Mouse (Mus musculus) myocyte (in vitro differentiated cells): ENCODE data around the gene Tmem229a. TPM values are rescaled to one million over a fixed set of nuclear protein-coding genes. Genes with fewer than 3 reads are reported as not detected.

Experiments used
- H3K27me3 ChIP-seq: one replicate; pipeline ENCODE4 v1.6.1; 2011; ENCODE audit not compliant: control insufficient read depth, insufficient read depth, insufficient read length
- H3K36me3 ChIP-seq: one replicate; pipeline ENCODE4 v1.6.1; 2011; ENCODE audit not compliant: control insufficient read depth, insufficient read depth
- H3K4me2 ChIP-seq: one replicate; pipeline ENCODE4 v1.6.1; 2011; ENCODE audit warnings: low read depth, control low read depth
- H3K4me3 ChIP-seq: one replicate; pipeline ENCODE4 v1.5.1; 2011; ENCODE audit warnings: mild to moderate bottlenecking, control low read depth, moderate library complexity
- H3K79me2 ChIP-seq: one replicate; pipeline ENCODE4 v1.6.1; 2011; ENCODE audit not compliant: control insufficient read depth, insufficient read depth
- H3ac ChIP-seq: one replicate; pipeline ENCODE4 v1.6.1; 2011; ENCODE audit not compliant: control insufficient read depth, insufficient read length
- CEBPB ChIP-seq: IDR thresholded peaks from 2 replicates; pipeline ENCODE4 v1.6.1; 2011; ENCODE audit warnings: mild to moderate bottlenecking, moderate library complexity; ENCODE audit not compliant: poor library complexity, insufficient read depth, severe bottlenecking
- E2F4 ChIP-seq: IDR thresholded peaks from one replicate; pipeline ENCODE4 v1.6.1; 2011; ENCODE audit warnings: mild to moderate bottlenecking, control low read depth, moderate library complexity; ENCODE audit not compliant: insufficient read depth
- MAX ChIP-seq: IDR thresholded peaks from one replicate; pipeline ENCODE4 v1.6.1; 2011; ENCODE audit warnings: low read depth, mild to moderate bottlenecking, control low read depth
- MYOD1 ChIP-seq, 3 experiments: IDR thresholded peaks; one replicate each; pipeline ENCODE4 v1.6.1; 2011; ENCODE audit warnings: control low read depth in 2 of 3, low read depth in 2 of 3, mild to moderate bottlenecking in 2 of 3, moderate library complexity in 1 of 3; ENCODE audit not compliant: insufficient read length in 2 of 3, control insufficient read depth in 1 of 3
- MYOG ChIP-seq, 3 experiments: IDR thresholded peaks; one replicate each; pipeline ENCODE4 v1.6.1; 2011; ENCODE audit warnings: control low read depth in 2 of 3, low read depth in 2 of 3, mild to moderate bottlenecking in 2 of 3; ENCODE audit not compliant: insufficient read length in 2 of 3, control insufficient read depth in 1 of 3, insufficient read depth in 1 of 3
- POLR2A ChIP-seq: IDR thresholded peaks from one replicate; pipeline ENCODE4 v1.6.1; 2011; ENCODE audit warnings: low read depth, mild to moderate bottlenecking, control low read depth, moderate library complexity; ENCODE audit not compliant: insufficient read length
- POLR2AphosphoS2 ChIP-seq: IDR thresholded peaks from one replicate; pipeline ENCODE4 v1.6.1; 2011; ENCODE audit warnings: low read depth, control low read depth; ENCODE audit not compliant: insufficient read length
- REST ChIP-seq: IDR thresholded peaks from one replicate; pipeline ENCODE4 v1.6.1; 2011; ENCODE audit warnings: mild to moderate bottlenecking, control low read depth, moderate library complexity; ENCODE audit not compliant: insufficient read depth, insufficient read length
- SRF ChIP-seq: IDR thresholded peaks from one replicate; pipeline ENCODE4 v1.6.1; 2011; ENCODE audit warnings: low read depth; ENCODE audit not compliant: control insufficient read depth, insufficient read length
- TCF12 ChIP-seq: IDR thresholded peaks from one replicate; pipeline ENCODE4 v1.6.1; 2011; ENCODE audit warnings: mild to moderate bottlenecking, control low read depth; ENCODE audit not compliant: poor library complexity, insufficient read depth, severe bottlenecking
- TCF3 ChIP-seq: IDR thresholded peaks from one replicate; pipeline ENCODE4 v1.6.1; 2011; ENCODE audit warnings: low read depth, control low read depth; ENCODE audit not compliant: insufficient read length
- USF1 ChIP-seq: IDR thresholded peaks from one replicate; pipeline ENCODE4 v1.6.1; 2011; ENCODE audit warnings: low read depth, mild to moderate bottlenecking, control low read depth, moderate library complexity
- polyA plus RNA-seq: library from polyadenylated mRNA; unstranded; fragments of >200 nt; fragmentation: generic; extraction: Trizol; gene quantifications from one replicate; pipeline ENCODE4 v1.2.1, GENCODE M21; 2012; ENCODE audit warnings: missing spikeins

Gene Tmem229a
- polyA plus RNA-seq, 1 experiment: not detected

DNA sequence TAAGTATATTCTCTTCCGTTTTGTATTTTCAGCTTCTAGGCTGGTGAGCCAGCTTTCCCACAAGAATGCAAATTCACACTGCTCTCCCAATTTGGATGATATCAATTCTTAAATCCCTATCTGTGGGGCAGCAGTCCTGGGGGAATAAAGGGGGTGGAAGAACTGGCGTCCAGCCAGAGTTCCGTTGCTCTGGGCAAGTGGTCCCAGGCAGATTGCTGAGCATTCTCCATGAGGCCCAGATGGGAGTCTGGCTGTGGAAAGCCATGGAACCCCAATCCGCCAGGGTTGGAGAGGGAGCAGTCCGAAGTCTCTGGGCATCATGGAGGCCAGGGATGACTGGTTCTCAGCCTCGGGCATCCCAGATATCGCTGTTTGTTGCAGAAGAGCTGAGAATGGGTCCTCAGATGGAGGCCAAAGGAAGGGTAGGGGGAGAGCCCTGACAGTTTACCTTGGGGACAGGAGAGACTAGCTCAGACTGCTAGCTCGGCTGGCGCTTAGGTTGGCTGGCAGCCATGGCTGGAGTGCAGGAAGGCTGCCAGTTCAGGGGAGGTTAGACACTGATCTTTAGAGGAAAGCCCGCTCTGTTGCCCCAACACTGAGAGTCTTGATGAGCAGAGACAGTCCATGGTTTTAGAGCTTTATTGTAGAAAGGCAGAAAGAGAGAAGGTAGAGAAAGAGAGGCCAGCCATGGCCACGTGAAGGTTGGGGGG is 30.9 kb downstream of the Tmem229a start:
- H3K4me3 ChIP-seq: no peak overlapping the region
- H3K36me3 ChIP-seq: no peaks in the 10 kb centered on the region
- no peak overlapping the region for H3ac ChIP-seq
- TF ChIP-seq MYOD1 (IDR thresholded peaks at IDR 0.05; ENCODE audit: control insufficient read depth in 1 of 3, insufficient read length in 2 of 3, low read depth in 2 of 3) (no peak), MAX (no peak), POLR2AphosphoS2 (no peak), E2F4 (no peak), SRF (no peak), TCF12 (no peak), TCF3 (no peak), REST (no peak), USF1 (no peak), POLR2A (no peak), CEBPB (no peak), MYOG (IDR thresholded peaks at IDR 0.05; ENCODE audit: control insufficient read depth in 1 of 3, insufficient read depth in 1 of 3, insufficient read length in 2 of 3, low read depth in 2 of 3) (no peak)
- H3K79me2 ChIP-seq: no peaks in the 10 kb centered on the region
- no peak overlapping the region for H3K4me2 ChIP-seq
- H3K27me3 ChIP-seq: no peaks in the 10 kb centered on the region

DNA sequence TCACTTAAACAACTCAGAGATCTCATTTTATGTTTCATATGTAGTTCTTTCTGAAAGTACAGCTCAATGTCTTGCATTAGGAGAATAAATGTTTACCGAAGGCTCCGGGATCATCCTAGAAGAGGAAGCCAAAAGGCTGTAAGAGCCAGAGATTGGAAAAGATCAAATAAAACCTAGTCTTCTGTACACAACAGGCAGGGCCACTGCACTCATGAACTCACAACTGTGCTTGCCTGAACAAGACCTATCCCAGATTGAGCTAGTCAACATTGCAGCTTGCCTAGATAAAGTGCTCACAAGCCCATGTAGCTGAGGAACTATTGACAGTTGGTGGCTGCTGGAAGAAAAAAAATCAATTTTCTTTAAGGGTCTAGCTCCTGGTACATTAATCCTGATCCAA is 42.5 kb downstream of the Tmem229a start:
- Histone ChIP-seq H3K4me2 (no peak overlapping the region), H3K27me3 (no peaks in the 10 kb centered on the region), H3K79me2 (no peaks in the 10 kb centered on the region), H3ac (no peak overlapping the region), H3K4me3 (no peak overlapping the region), H3K36me3 (no peaks in the 10 kb centered on the region)
- TF ChIP-seq E2F4 (no peak), MAX (no peak), SRF (no peak), REST (no peak), TCF12 (no peak), MYOD1 (IDR thresholded peaks at IDR 0.05; ENCODE audit: control insufficient read depth in 1 of 3, insufficient read length in 2 of 3, low read depth in 2 of 3) (no peak), TCF3 (no peak), MYOG (IDR thresholded peaks at IDR 0.05; ENCODE audit: control insufficient read depth in 1 of 3, insufficient read depth in 1 of 3, insufficient read length in 2 of 3, low read depth in 2 of 3) (no peak), USF1 (no peak), CEBPB (no peak), POLR2AphosphoS2 (no peak), POLR2A (no peak)

DNA sequence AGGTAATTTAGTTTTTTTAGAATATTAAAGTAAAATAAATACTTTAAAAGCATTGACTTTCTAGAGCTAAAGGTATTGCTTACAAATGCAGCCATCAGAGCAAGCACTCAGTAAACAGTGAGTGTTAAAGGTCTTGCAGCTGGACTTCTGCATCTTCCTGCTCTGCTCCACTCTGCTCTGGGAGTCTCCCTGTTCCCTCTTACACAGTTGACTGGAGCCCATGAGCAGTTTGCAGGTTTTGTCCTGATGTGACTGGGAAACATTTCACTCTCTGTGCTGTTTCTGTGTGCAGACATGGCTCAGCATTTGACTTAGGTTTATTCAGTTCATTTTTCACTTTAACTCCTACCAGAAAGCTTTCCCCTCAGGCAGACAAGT is 45.4 kb downstream of the Tmem229a start:
- Histone ChIP-seq H3K4me2 (no peak overlapping the region), H3K36me3 (no peaks in the 10 kb centered on the region), H3K27me3 (no peaks in the 10 kb centered on the region), H3K79me2 (no peaks in the 10 kb centered on the region), H3ac (no peak overlapping the region), H3K4me3 (no peak overlapping the region)
- TF ChIP-seq MYOG (IDR thresholded peaks at IDR 0.05; ENCODE audit: control insufficient read depth in 1 of 3, insufficient read depth in 1 of 3, insufficient read length in 2 of 3, low read depth in 2 of 3) (no peak), USF1 (no peak), CEBPB (no peak), MYOD1 (IDR thresholded peaks at IDR 0.05; ENCODE audit: control insufficient read depth in 1 of 3, insufficient read length in 2 of 3, low read depth in 2 of 3) (no peak), POLR2AphosphoS2 (no peak), SRF (no peak)

DNA sequence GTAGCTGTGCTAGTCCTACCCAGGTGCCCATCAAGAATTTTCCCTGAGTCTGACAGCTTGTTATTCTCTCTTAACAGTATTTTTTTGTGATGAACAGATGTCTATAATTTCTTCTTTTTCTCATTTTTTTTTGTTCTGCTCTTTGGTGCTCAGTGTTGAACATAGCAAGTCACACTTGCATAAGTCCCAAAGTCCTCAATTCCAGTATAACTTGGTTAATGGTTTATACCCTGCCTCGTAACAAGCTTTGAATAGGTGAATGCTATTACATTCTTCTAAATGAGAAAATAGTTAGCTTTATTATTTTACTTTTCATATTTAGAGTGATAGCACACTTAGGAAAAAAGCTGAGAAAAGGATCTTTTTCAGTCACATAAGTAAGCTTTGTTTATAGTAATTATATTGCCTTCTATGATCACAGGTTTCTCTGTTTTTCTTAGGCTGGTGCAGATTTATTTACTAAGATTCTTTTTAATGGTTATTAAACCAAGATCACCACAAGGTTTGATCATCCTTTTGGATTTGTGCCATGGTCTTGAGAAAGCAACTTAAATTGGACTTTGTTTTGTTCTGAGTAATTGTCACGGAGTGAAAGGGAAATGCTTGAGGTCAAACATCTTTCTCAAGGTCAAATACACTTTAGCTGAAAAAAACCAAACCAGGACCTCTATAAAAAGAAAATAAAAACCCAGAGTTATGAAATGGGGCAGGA is 45.9 kb downstream of the Tmem229a start:
- Histone ChIP-seq H3K79me2 (no peaks in the 10 kb centered on the region), H3K4me3 (no peak overlapping the region), H3K36me3 (no peaks in the 10 kb centered on the region), H3K4me2 (no peak overlapping the region), H3K27me3 (no peaks in the 10 kb centered on the region), H3ac (no peak overlapping the region)
- TF ChIP-seq MYOG (IDR thresholded peaks at IDR 0.05; ENCODE audit: control insufficient read depth in 1 of 3, insufficient read depth in 1 of 3, insufficient read length in 2 of 3, low read depth in 2 of 3) (no peak), USF1 (no peak), TCF3 (no peak), TCF12 (no peak), POLR2A (no peak), MAX (no peak), REST (no peak), POLR2AphosphoS2 (no peak), MYOD1 (IDR thresholded peaks at IDR 0.05; ENCODE audit: control insufficient read depth in 1 of 3, insufficient read length in 2 of 3, low read depth in 2 of 3) (no peak), CEBPB (no peak), E2F4 (no peak), SRF (no peak)
